Mouse (Mus musculus): Measurements from ENCODE around the gene Bcor. TPM values are rescaled to one million over a fixed set of nuclear protein-coding genes. Genes with fewer than 3 reads are reported as not detected.

The Bcor gene
- polyA plus RNA-seq, 1 experiment from 2014 or later: 13.0 TPM

DNA sequence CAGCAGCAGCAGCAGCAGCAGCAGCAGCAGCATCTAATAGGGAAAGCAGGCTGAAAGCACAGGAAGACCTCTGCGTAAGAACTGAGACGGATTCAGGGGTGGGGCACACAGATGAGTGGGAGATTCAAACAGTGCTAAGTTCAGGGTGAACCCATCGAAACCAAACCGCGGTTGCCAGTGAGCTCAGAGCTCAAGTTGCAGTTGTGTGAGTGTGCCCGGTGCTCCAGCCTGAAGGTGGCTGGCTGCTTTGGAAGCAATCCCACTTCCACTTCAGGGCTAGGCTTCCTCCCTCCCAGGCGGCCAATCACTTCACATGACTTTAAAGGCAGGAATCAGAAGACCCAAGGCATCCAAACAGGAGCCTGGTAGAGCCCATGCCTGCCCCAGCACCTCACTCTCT, 44.0 kb downstream of the Bcor start:
- Histone ChIP-seq H3K36me3 (no peaks in the 10 kb centered on the region), H3K27ac (replicated peaks) (no peak overlapping the region), H3K9ac (no peak overlapping the region), H3K9me3 (no peaks in the 10 kb centered on the region), H3K4me3 (no peak overlapping the region), H3K4me1 (replicated peaks) (0 out of 2 replicates have a peak, but pooled peaks cover 5% of the 10 kb centered on the region), H3K4me2 (no peak overlapping the region), H3K27me3 (no peaks in the 10 kb centered on the region)
- WGBS: 24% methylated on average over 7 of the region's 7 CpGs
- no peak for ATAC-seq (ENCODE audit: low FRiP score, low read depth)

DNA sequence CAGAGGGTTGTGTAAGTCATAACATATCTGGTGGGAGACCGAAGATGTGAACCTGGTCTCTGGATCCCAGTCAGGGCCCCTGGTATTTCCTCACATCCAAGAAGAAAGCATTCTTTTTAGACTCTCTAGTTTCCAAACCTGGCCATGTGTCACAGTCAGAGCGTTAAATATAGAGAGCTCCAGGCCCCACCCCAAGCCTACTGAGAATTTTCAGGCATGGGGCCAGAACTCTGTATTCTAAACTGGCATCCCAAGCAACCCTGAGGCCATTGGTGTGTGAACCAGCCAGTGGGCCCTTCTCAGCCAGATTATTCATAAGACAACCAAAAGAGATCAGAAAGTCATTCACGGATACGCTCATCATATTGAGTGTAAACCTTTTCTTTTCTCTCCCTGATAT, 48.0 kb downstream of the Bcor start:
- no peak for ATAC-seq (ENCODE audit: low FRiP score, low read depth)
- WGBS: 73% methylated on average over 4 of the region's 4 CpGs
- Histone ChIP-seq H3K4me2 (no peak overlapping the region), H3K4me3 (no peak overlapping the region), H3K27ac (replicated peaks) (no peak overlapping the region), H3K9me3 (no peaks in the 10 kb centered on the region), H3K9ac (no peak overlapping the region), H3K27me3 (no peaks in the 10 kb centered on the region), H3K36me3 (no peaks in the 10 kb centered on the region), H3K4me1 (replicated peaks) (0 out of 2 replicates have a peak, but pooled peaks cover 5% of the 10 kb centered on the region)

DNA sequence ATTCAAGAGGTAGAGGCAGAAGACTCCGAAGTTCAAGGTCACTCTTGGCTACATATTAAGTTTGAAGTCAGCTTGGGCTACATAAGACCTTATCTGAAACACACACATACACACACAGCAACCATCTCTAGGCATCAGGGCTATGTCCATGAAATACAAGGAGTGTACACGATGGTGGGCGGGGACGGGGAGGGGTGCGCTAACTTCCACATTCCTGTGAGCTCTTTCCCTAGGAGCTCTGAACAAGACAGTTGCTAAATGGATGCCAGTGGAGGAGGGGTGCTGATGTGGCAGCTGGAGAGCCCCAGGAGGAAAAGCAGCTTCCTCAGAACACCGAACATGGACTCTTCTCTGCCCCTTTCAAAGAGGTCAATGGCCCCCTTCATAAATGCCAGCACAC, 49.6 kb downstream of the Bcor start:
- H3K36me3 ChIP-seq: no peaks in the 10 kb centered on the region
- H3K4me2 ChIP-seq: no peak overlapping the region
- no peak for ATAC-seq (ENCODE audit: low FRiP score, low read depth)
- H3K9ac ChIP-seq: no peak overlapping the region
- 73% methylated on average over 6 of the region's 6 CpGs for WGBS
- no peaks in the 10 kb centered on the region for H3K27me3 ChIP-seq
- no peak overlapping the region for H3K4me3 ChIP-seq
- H3K9me3 ChIP-seq: no peaks in the 10 kb centered on the region
- H3K4me1 ChIP-seq (replicated peaks): no peaks in the 10 kb centered on the region
- no peak overlapping the region for H3K27ac ChIP-seq (replicated peaks)

GRCm38 (mm10) chrX:12105358-12105757, 54.8 kb downstream of the Bcor start:
- no peak overlapping the region for H3K27ac ChIP-seq (replicated peaks)
- H3K36me3 ChIP-seq: no peaks in the 10 kb centered on the region
- no peak overlapping the region for H3K9ac ChIP-seq
- no peaks in the 10 kb centered on the region for H3K9me3 ChIP-seq
- H3K4me1 ChIP-seq (replicated peaks): no peaks in the 10 kb centered on the region
- H3K27me3 ChIP-seq: no peaks in the 10 kb centered on the region; the same call in 1 of the 2 replicates
- no peak overlapping the region for H3K4me2 ChIP-seq
- ATAC-seq (ENCODE audit: low FRiP score, low read depth): no peak
- no peak overlapping the region for H3K4me3 ChIP-seq
- WGBS: 79% methylated on average over 7 of the region's 7 CpGs

GRCm38 (mm10) chrX:12096783-12097526, 63.2 kb downstream of the Bcor start:
- peaks cover 26% of the 10 kb centered on the region for H3K27me3 ChIP-seq
- ATAC-seq (ENCODE audit: low FRiP score, low read depth): no peak
- no peaks in the 10 kb centered on the region for H3K9me3 ChIP-seq
- no peaks in the 10 kb centered on the region for H3K36me3 ChIP-seq
- H3K4me1 ChIP-seq (replicated peaks): 0 out of 2 replicates have a peak, but pooled peaks cover under 1% of the 10 kb centered on the region
- H3K9ac ChIP-seq: no peak overlapping the region
- no peak overlapping the region for H3K4me2 ChIP-seq
- H3K4me3 ChIP-seq: no peak overlapping the region
- H3K27ac ChIP-seq (replicated peaks): no peak overlapping the region
- 83% methylated on average over 12 of the region's 12 CpGs for WGBS

DNA sequence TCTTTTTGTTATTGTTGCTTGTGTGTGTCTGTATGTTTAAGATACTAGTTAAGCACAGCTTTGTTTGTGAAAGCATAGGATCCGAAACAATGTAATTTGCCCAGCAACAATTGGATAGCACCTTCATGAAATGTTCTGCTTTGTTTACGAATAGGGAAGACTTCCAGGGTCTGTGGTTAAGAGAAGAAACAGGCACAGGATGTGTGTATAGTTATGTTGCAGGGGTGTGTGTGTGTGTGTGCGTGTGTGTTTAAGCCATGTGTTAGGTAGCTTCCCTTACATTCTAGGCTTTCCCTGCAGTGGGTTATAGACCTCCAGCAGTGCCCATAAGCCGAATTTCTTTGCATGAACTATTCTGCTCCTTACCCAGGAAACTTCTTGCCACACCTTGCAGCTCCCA, 66.8 kb downstream of the Bcor start:
- H3K4me2 ChIP-seq: no peak overlapping the region
- 84% methylated on average over 4 of the region's 4 CpGs for WGBS

DNA sequence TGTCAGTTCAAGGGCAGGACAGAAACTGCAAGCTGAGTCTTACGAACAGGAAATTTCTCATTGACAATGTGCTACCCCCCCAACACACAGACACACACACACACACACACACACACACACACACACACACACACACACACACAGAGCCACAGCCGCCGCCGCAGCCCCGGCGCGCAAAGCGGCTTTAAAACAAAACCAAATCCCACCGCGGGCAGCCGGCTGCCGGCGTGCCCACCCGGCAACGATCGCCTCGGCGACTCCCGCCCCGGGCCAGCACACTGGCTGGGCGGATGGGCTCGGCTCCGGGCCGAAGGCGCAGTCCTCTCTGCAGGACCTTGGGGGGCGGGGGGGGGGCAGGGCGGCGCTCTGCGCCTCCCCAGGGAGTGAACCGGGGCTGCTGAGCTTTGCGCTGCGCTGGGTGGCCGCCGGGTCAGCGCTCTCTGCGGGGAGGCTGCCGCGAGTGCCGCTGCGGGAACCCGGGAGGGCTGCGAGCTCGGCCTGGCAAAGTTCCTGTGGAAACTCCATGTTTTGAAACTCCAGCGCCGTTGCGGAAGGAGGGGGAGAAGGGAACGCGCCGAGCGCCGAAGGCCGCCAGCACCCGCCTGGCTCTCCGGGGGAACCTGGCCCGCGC, 68.6 kb downstream of the Bcor start:
- Histone ChIP-seq H3K27me3 (peaks cover 41% of the 10 kb centered on the region; the same call in 1 of the 2 replicates), H3K9me3 (no peaks in the 10 kb centered on the region), H3K4me2 (peak overlapping the region; percentile 88), H3K4me1 (replicated peaks) (peaks cover 31% of the 10 kb centered on the region), H3K36me3 (no peaks in the 10 kb centered on the region), H3K27ac (replicated peaks) (peak overlapping the region; percentile 85), H3K9ac (peak overlapping the region; percentile 57), H3K4me3 (peak overlapping the region; percentile 47)
- 1% methylated on average over 46 of the region's 56 CpGs for WGBS
- ATAC-seq (ENCODE audit: low FRiP score, low read depth): no peak

More for the DNA sequence above, 66.8 kb downstream of the Bcor start:
- Histone ChIP-seq H3K9ac (no peak overlapping the region), H3K4me3 (no peak overlapping the region), H3K9me3 (no peaks in the 10 kb centered on the region), H3K27ac (replicated peaks) (no peak overlapping the region), H3K4me1 (replicated peaks) (peaks cover 27% of the 10 kb centered on the region), H3K27me3 (peaks cover 35% of the 10 kb centered on the region), H3K36me3 (no peaks in the 10 kb centered on the region)
- no peak for ATAC-seq (ENCODE audit: low FRiP score, low read depth)

DNA sequence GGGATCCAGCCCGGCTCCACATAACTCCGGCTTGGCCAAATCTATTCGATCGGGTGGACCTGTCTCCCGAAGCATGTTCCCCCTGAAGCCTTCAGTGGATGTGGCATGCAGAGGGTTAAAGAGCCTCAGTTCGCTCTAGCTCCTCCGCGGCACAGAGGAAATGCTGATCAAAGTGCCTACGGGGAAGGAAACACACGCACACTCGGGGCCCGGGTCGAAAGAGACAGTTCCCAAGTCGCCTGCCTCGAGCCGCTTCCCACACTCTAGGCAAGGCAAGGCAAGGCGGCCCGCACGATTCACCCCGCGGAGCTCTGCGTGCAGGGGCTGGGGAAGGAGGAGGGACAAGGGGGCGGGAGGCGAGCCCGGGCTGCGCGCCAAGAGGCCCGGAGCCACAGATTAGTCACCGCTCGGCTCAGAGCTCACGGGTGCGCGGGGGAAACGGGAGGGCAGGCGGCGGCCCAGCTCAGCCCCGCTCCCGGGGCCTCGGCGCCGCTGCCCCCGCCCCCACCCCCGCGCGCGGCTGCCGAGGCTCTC, 69.2 kb downstream of the Bcor start:
- H3K4me3 ChIP-seq: peak overlapping the region; percentile 47
- no peaks in the 10 kb centered on the region for H3K9me3 ChIP-seq
- H3K9ac ChIP-seq: peak overlapping the region; percentile 57
- H3K36me3 ChIP-seq: no peaks in the 10 kb centered on the region
- H3K27ac ChIP-seq (replicated peaks): peak overlapping the region; percentile 85
- peaks cover 31% of the 10 kb centered on the region for H3K4me1 ChIP-seq (replicated peaks)
- 3% methylated on average over 29 of the region's 47 CpGs for WGBS
- peak; percentile 59 for ATAC-seq (ENCODE audit: low FRiP score, low read depth)
- peaks cover 38% of the 10 kb centered on the region; the same call in 1 of the 2 replicates for H3K27me3 ChIP-seq
- peak overlapping the region; percentile 88 for H3K4me2 ChIP-seq

DNA sequence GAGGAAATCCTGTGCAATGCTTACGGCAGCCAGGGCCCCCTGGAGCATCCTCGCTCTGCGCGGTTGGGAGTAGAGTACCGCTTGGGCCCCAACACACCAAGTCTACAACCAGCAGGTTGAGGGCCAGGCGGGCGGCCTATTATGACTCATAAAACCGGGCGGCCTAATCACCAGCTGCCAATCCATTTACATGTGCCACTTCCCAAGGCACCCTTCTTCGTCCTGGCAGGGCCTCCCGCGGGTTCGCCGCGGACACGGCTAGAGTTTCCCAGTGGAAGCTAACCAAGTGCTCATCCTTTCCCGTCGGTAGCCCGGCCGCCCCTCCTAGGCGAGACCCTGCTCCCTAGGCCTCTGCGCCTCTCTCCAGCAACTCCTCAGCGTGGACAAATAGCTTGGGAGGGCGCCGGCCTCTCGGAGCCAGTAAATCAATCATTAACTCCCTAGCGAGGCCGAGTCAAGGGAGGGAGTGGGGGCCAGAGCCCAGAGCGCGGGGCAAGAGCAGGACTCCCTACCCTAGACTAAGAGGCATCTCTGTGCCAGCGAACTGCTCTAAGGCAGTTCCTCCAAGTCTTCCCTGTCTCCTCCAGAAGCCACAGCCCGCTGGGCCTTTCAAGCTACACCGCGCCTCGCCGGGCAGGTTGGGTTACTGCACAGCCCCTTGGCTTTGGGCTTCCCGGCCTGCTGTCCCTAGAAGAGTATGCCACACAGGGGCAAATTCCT, 69.8 kb downstream of the Bcor start:
- ATAC-seq (ENCODE audit: low FRiP score, low read depth): peak; percentile 13; the same call in 1 of the 2 replicates
- WGBS: 4% methylated on average over 37 of the region's 37 CpGs
- Histone ChIP-seq H3K4me3 (peak overlapping the region; percentile 47), H3K36me3 (no peaks in the 10 kb centered on the region), H3K27me3 (peaks cover 39% of the 10 kb centered on the region; the same call in 1 of the 2 replicates), H3K9me3 (no peaks in the 10 kb centered on the region), H3K4me1 (replicated peaks) (peaks cover 34% of the 10 kb centered on the region), H3K4me2 (peak overlapping the region; percentile 88), H3K9ac (0 out of 2 replicates have a peak overlapping the region, but pooled peaks have one; percentile 57), H3K27ac (replicated peaks) (peak overlapping the region; percentile 85)

- peaks cover 41% of the 10 kb centered on the region for H3K27me3 ChIP-seq
- peaks cover 34% of the 10 kb centered on the region for H3K4me1 ChIP-seq (replicated peaks)
- peak overlapping the region; percentile 88 for H3K4me2 ChIP-seq
- 0 out of 2 replicates have a peak, but pooled peaks have one; percentile 1 for ATAC-seq (ENCODE audit: low FRiP score, low read depth)
- 2% methylated on average over 49 of the region's 52 CpGs for WGBS
- H3K36me3 ChIP-seq: no peaks in the 10 kb centered on the region
- H3K9ac ChIP-seq: 0 out of 2 replicates have a peak overlapping the region, but pooled peaks have one; percentile 7
- H3K27ac ChIP-seq (replicated peaks): peak overlapping the region; percentile 92
- H3K9me3 ChIP-seq: no peaks in the 10 kb centered on the region
- peak overlapping the region; percentile 10; the same call in 1 of the 2 replicates for H3K4me3 ChIP-seq
These were observed 70.6 kb downstream of the Bcor start for GRCm38 (mm10) chrX:12089353-12090081.

DNA sequence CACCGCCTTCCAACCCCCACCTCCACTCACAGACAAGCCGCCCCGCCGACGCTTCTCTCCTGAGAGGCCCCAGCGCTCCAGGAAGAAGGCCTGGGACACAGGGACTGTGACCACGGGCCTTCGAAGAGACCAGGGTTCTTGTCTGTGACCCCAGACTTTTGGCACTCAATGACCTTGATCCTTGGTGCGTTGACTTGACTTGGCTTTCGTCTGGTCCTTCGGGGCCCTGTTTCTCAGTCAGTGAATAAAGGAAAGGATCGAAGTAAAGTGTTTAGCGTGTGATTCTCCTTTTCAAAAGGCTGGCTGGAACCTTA, 71.2 kb downstream of the Bcor start:
- H3K4me3 ChIP-seq: peak overlapping the region; percentile 51
- H3K27ac ChIP-seq (replicated peaks): peak overlapping the region; percentile 92
- H3K36me3 ChIP-seq: no peaks in the 10 kb centered on the region
- H3K9me3 ChIP-seq: no peaks in the 10 kb centered on the region
- 6% methylated on average over 12 of the region's 13 CpGs for WGBS
- H3K4me1 ChIP-seq (replicated peaks): peaks cover 34% of the 10 kb centered on the region
- 0 out of 2 replicates have a peak overlapping the region, but pooled peaks have one; percentile 56 for H3K9ac ChIP-seq
- peak overlapping the region; percentile 88 for H3K4me2 ChIP-seq
- ATAC-seq (ENCODE audit: low FRiP score, low read depth): no peak
- H3K27me3 ChIP-seq: peaks cover 39% of the 10 kb centered on the region

All from hindbrain, embryonic 15.5 days (tissue).